In the genomic region with DNA sequence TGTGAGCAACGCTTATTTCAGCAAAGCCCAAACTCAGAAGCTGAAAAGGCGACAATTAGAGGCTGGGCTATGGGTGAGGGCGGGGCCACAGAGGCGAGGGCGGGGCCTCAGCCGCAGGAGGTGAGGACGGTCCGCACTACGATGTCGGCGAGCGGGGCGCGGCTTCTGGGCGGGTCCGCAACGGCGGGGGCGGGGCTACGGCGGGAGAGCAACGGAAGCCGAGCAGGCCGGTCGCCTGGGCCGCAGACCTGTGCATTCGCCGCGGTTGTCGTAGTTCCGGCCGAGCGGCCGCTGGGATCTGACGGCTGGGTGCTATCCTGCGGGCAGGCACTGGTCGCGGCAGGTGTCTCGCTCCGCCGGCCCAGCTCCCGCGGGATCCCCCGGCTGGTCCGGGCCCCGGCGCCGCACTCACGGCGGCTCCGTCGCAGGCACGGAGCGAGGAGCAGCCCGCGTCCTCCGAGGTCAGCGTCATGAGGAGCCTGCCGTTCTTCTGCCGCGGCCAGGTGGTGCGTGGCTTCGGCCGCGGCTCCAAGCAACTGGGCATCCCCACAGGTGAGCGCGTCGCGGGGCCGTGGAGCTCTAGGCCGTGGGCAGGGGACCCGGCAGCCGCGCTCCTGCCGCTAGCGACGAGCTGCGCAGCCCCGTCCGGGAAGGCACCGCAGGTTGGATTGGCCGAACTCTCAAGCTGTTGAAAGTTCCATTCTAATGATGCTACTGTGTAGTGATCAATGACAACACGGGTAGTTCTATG, we compare ENCODE assay signal across 8 mouse cellular contexts. TPM values are rescaled to one million over a fixed set of nuclear protein-coding genes. Genes with fewer than 3 reads are reported as not detected.
DNase-seq lines count a peak whose midpoint lies in the region; ATAC-seq and TF ChIP-seq lines count a peak whose summit lies in the region.

Gene Rfk, plus strand, starts transcription at position 203 of the 751 bp plus-strand sequence.

- H3K79me2 ChIP-seq in heart, adult 2 months (replicated peaks; ENCODE audit: control insufficient read depth, insufficient read depth, low read length) = no peaks in the 10 kb centered on the region

- peak within 1 kb of the TSS; percentile 73 for H3K27ac ChIP-seq in embryonic facial prominence, embryonic 13.5 days
- H3K27ac ChIP-seq in heart, adult 2 months = peak within 1 kb of the TSS; percentile 89
- no peak within 1 kb of the TSS; the same call in 1 of the 2 replicates for H3K27ac ChIP-seq in limb, embryonic 14.5 days (replicated peaks; ENCODE audit: low read depth, low read length)
- peak within 1 kb of the TSS; percentile 77 for H3K27ac ChIP-seq in midbrain, postnatal 0 days (ENCODE audit: low read depth, low read length)

- DNase-seq in 3134 (ENCODE audit: extremely low read depth, insufficient read length, low spot score) = peak; percentile 95
- peak; percentile 95 to 98 for DNase-seq in adrenal gland, postnatal 36 days
- peak; percentile 95 for DNase-seq in heart, adult 2 months
- peak; percentile 91 for DNase-seq in kidney, adult 9 months
- peak; percentile 90 for DNase-seq in limb, embryonic 14.5 days (ENCODE audit: low spot score)
- peak; percentile 88 for DNase-seq in midbrain, postnatal 0 days (ENCODE audit: low spot score)
- peak; percentile 93 to 94 for DNase-seq in spleen, postnatal 14 days (ENCODE audit: low spot score in 2 of 2)

- H3K4me3 ChIP-seq in embryonic facial prominence, embryonic 13.5 days = peak within 1 kb of the TSS; percentile 92
- H3K4me3 ChIP-seq in heart, adult 2 months = peak within 1 kb of the TSS; percentile 63
- peak within 1 kb of the TSS; percentile 90 for H3K4me3 ChIP-seq in limb, embryonic 14.5 days (replicated peaks; ENCODE audit: low read length)
- H3K4me3 ChIP-seq in midbrain, postnatal 0 days (ENCODE audit: low read depth, low read length) = peak within 1 kb of the TSS; percentile 89

- H3K4me2 ChIP-seq in embryonic facial prominence, embryonic 13.5 days = peak within 1 kb of the TSS; percentile 67
- peak within 1 kb of the TSS; percentile 67 for H3K4me2 ChIP-seq in limb, embryonic 14.5 days (replicated peaks; ENCODE audit: low read depth, low read length, severe bottlenecking)
- H3K4me2 ChIP-seq in midbrain, postnatal 0 days (ENCODE audit: low read depth, low read length, poor library complexity, severe bottlenecking) = peak within 1 kb of the TSS; percentile 68

- intact Hi-C loops in heart, adult 2 months (cut with DNase I) = loop anchor here (10.0 kb wide), 1 partner anchor 441 kb away; the partner anchor contains the start of gene Pcsk5

- peak; percentile 96 for ATAC-seq in embryonic facial prominence, embryonic 13.5 days (ENCODE audit: insufficient number of reproducible peaks, insufficient read depth, low FRiP score, low TSS enrichment, low read depth)
- ATAC-seq in limb, embryonic 14.5 days (ENCODE audit: low FRiP score, low read depth) = peak; percentile 98
- ATAC-seq in midbrain, postnatal 0 days (ENCODE audit: low FRiP score) = peak; percentile 95

- peaks cover 13% of the 10 kb centered on the region for H3K4me1 ChIP-seq in embryonic facial prominence, embryonic 13.5 days
- H3K4me1 ChIP-seq in heart, adult 2 months (ENCODE audit: control insufficient read depth, insufficient read depth, low read length) = peaks cover 7% of the 10 kb centered on the region
- H3K4me1 ChIP-seq in limb, embryonic 14.5 days (ENCODE audit: control insufficient read depth, insufficient read depth, low read length) = peaks cover 10% of the 10 kb centered on the region
- H3K4me1 ChIP-seq in midbrain, postnatal 0 days (ENCODE audit: insufficient read depth, low read length) = no peaks in the 10 kb centered on the region

- under 1% methylated on average over 76 of the region's 83 CpGs for WGBS in embryonic facial prominence, embryonic 13.5 days
- WGBS in heart, adult 2 months = under 1% methylated on average over 83 of the region's 83 CpGs
- under 1% methylated on average over 52 of the region's 83 CpGs for WGBS in limb, embryonic 14.5 days
- WGBS in midbrain, postnatal 0 days = under 1% methylated on average over 55 of the region's 83 CpGs

- H3K9me3 ChIP-seq in embryonic facial prominence, embryonic 13.5 days = no peaks in the 10 kb centered on the region
- H3K9me3 ChIP-seq in limb, embryonic 14.5 days (ENCODE audit: control insufficient read depth, low read length) = no peaks in the 10 kb centered on the region
- H3K9me3 ChIP-seq in midbrain, postnatal 0 days (ENCODE audit: low read length) = no peaks in the 10 kb centered on the region

- TF ChIP-seq POLR2A in heart, adult 2 months (IDR thresholded peaks at IDR 0.05; ENCODE audit: insufficient read depth, low read depth, low read length) = peak; percentile 87
- TF ChIP-seq POLR2A in limb, embryonic 14.5 days (IDR thresholded peaks at IDR 0.05; ENCODE audit: borderline replicate concordance, extremely low read depth, insufficient read depth, insufficient read length) = peak; percentile 91; the same call in 1 of the 2 replicates

- no peak for TF ChIP-seq CTCF in heart, adult 2 months (IDR thresholded peaks at IDR 0.05)
- no peak for TF ChIP-seq CTCF in midbrain, postnatal 0 days (IDR thresholded peaks at IDR 0.05)

- no peak for TF ChIP-seq EP300 in heart, adult 2 months (IDR thresholded peaks at IDR 0.05; ENCODE audit: insufficient read depth, low read depth, low read length)

- H3K9ac ChIP-seq in embryonic facial prominence, embryonic 13.5 days = peak within 1 kb of the TSS; percentile 93
- H3K9ac ChIP-seq in heart, adult 2 months (ENCODE audit: low read depth, low read length) = peak within 1 kb of the TSS; percentile 98
- H3K9ac ChIP-seq in limb, embryonic 14.5 days (ENCODE audit: low read depth, low read length, severe bottlenecking) = peak within 1 kb of the TSS; percentile 93
- peak within 1 kb of the TSS; percentile 95 for H3K9ac ChIP-seq in midbrain, postnatal 0 days (replicated peaks; ENCODE audit: low read length, poor library complexity, severe bottlenecking)

- H3K36me3 ChIP-seq in embryonic facial prominence, embryonic 13.5 days = peaks cover 25% of the 10 kb centered on the region
- peaks cover 13% of the 10 kb centered on the region for H3K36me3 ChIP-seq in heart, adult 2 months (ENCODE audit: control insufficient read depth, insufficient read depth, low read length)
- H3K36me3 ChIP-seq in limb, embryonic 14.5 days (ENCODE audit: control insufficient read depth, insufficient read depth, low read length) = peaks cover 21% of the 10 kb centered on the region
- peaks cover 4% of the 10 kb centered on the region; the same call in 1 of the 2 replicates for H3K36me3 ChIP-seq in midbrain, postnatal 0 days (ENCODE audit: insufficient read depth, low read length)

- H3K27me3 ChIP-seq in embryonic facial prominence, embryonic 13.5 days = no peaks in the 10 kb centered on the region
- H3K27me3 ChIP-seq in heart, adult 2 months (ENCODE audit: control insufficient read depth, insufficient read depth, low read length) = no peaks in the 10 kb centered on the region
- H3K27me3 ChIP-seq in limb, embryonic 14.5 days (ENCODE audit: control insufficient read depth, insufficient read depth, low read length) = no peaks in the 10 kb centered on the region
- no peaks in the 10 kb centered on the region for H3K27me3 ChIP-seq in midbrain, postnatal 0 days (ENCODE audit: insufficient read depth, low read length)

RNA-seq across cellular contexts. Expression of gene Rfk, which starts in this region (rescaled TPM):
- 100 to 1,000 TPM in 1 of 2 experiments, 10 to 100 TPM in 1; 84.2 to 343 TPM for total RNA-seq in adrenal gland, postnatal 36 days (2021)
- polyA plus RNA-seq in embryonic facial prominence, embryonic 13.5 days (2015; fragmentation: Nextera tagmentation; extraction: Ambion mirVana) = 87.2 and 88.0 TPM in 2 replicates
- 10 to 100 TPM; 73.6 to 74.9 TPM for total RNA-seq in heart, adult 2 months (2021)
- 50.6 and 72.3 TPM in 2 replicates for polyA plus RNA-seq in heart, adult 2 months (2012; rRNA removed)
- polyA plus RNA-seq in limb, embryonic 14.5 days (2012; rRNA removed) = 29.8 and 35.1 TPM in 2 replicates
- polyA plus RNA-seq in limb, embryonic 14.5 days (2014; fragmentation: Nextera tagmentation; extraction: Ambion mirVana) = 57.2 and 59.0 TPM in 2 replicates
- total RNA-seq in midbrain, postnatal 0 days (2014; rRNA removed) = 51.6 and 56.1 TPM in 2 replicates
- 75.8 and 84.9 TPM in 2 replicates for polyA plus RNA-seq in midbrain, postnatal 0 days (2015; fragmentation: Nextera tagmentation; extraction: Ambion mirVana)
